Mouse (Mus musculus) urinary bladder, postnatal 36 days (tissue): ENCODE data around the gene Med28.

ENCODE experiments used
- DNase-seq, 2 experiments: peaks; one replicate each; pipeline ENCODE4 v3.0.0; 2022; ENCODE audit warnings: low spot score in 2 of 2, mixed read lengths in 1 of 2

Med28 gene

DNA sequence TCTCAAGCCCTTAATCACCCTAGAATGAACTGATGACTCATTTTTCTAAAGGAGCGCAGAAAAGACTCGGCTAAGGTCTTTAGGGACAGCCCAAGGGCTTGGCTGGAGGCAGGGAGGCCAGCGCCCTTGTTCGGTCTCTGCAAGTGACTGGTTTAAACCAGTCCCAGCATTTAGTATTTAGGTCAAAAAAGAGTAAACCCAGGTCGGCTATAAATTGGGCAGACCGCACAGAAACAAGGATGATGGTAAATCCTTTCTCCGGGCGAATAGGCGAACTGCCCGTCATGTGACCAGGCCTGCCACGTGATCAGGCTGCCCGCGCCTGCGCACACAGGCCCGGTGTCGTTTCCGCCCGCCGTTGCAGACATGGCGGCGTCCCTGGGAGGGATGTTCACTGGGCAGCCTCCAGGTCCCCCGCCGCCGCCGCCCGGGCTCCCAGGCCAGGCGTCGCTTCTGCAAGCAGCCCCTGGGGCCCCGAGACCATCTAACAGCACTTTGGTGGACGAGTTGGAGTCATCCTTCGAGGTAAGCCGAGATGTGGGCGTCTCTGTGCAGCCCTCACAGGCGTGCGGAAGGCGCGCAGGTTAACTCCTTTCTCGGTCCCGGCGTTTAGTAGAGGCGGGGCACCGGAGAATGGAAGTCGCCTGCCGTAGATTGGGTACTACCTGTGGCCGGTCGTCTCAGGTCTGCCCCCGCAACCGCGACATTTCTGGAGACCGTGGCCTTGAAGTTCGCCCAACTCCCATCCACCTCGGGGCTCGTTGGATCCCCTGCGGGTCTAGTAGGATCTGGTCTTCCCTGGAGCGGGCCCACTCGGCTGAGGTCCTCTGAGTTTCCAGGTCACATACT is at the start of gene Med28:
TSS of gene Med28 (plus strand) at position 270 of the 849 bp plus-strand sequence.
- DNase-seq: peak; percentile 94

DNA sequence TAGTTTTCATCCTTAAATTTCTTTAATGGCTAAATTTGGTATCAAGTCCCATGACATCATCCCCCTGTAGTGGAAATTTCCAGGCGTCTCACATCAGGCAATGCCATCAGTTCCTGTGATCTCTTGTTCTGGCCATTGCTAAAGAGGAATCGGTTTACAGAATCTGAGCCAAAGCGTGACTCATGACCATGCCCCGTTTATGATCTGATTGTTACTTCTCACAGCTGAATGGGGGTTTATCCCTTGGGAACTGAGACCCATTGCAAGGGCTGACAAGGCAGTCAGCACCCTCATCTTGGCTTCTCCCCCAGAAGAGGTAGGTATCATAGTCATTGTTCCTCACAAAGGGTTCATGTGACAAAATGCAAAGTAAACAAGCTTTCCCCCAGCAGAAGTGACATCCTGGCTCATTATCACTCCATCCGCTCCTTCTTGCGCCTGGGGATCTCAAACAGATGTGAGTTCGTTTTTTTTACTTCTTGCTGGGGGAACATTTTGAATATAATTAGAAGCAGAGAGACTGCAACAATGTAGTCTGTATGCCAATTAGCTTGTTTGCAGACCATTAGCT is 47.1 kb upstream of the Med28 start:
- DNase-seq: no peak

DNA sequence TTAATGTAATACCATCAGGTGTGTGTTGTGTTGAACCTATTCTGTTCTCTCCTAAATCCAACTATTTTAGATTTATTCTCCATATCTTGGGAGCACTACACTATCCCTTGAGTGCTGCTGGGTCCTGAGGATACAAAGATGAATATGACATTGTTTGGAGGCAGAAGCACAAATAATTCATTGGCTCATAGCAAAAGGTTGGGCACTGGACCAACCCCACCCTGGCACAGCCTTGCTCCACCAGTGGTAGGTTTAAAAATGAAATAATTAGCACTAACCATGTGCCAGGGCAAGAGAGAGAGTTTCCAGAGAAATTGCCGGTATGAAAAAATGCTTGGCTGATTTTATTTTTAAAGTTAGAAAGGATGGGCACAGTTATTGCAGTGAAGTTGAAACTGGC is 46.5 kb upstream of the Med28 start:
- no peak for DNase-seq

- no peak for DNase-seq
Observed at GRCm38 (mm10) chr5:45474215-45474614, 45.8 kb upstream of the Med28 start.

GRCm38 (mm10) chr5:45474758-45475157 is 45.3 kb upstream of the Med28 start:
- no peak for DNase-seq

GRCm38 (mm10) chr5:45475771-45476170 is 44.3 kb upstream of the Med28 start:
- DNase-seq: no peak

GRCm38 (mm10) chr5:45476288-45476687 is 43.7 kb upstream of the Med28 start:
- no peak for DNase-seq

DNA sequence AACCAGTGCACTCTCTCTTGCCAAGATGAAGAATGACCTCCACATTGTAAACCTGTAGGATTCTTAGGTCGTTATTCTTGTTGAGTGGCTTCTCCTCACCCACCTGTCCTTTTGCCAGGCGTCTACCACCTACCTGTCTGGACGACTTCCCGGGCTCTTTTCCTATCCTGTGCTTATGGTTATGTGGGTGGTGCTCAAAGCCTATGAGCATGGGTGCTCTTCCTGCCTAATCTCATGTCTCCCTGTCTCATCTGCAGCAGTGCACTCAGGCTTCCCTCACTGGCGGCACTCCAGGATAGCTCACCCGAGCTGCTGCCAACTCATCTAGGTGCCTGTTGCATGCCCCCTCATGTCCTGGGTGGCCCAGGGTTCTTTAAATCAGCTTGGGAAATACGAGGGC is 42.4 kb upstream of the Med28 start:
- DNase-seq: no peak

GRCm38 (mm10) chr5:45480066-45480465 is 40.0 kb upstream of the Med28 start:
- no peak for DNase-seq

- DNase-seq: no peak
Observed at GRCm38 (mm10) chr5:45481125-45481524, 38.9 kb upstream of the Med28 start.

DNA sequence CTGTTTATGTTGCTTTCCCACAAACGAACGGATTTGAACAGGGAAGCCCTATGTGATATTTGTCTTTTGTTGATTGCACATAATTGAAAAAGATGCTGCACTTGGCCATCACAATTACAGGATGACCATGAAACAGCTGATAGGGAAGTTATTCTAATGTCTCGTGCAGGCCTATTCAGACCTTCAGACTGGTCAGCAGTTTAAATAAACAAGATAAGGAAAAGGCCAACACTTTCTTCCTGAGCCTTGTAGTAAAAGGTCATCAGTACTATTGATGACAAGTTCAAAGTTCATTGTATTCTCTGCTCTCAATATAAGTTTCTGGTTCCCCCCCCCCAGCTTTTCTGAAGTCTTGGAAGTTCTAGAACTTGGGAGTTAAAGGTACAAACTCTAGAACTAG is 37.4 kb upstream of the Med28 start:
- DNase-seq: no peak

GRCm38 (mm10) chr5:45483654-45484053 is 36.4 kb upstream of the Med28 start:
- DNase-seq: no peak

DNA sequence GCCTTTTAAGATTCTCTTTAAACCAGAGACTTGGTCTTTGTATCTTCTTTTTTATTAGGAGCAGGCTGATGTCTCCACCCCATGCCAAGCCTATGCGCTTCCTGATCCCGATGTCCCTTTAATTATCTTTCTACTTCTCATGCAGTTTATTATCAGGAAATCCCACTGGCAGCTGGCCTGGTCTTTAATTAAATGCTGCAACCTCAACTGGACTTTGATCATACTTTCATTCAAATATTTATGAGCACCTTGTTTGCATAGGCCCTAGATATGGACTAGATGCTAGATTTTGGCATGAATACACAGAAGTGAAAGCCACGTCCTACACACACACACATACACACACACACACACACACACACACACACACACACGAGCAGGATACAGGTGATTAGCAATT is 28.3 kb upstream of the Med28 start:
- DNase-seq: no peak

DNA sequence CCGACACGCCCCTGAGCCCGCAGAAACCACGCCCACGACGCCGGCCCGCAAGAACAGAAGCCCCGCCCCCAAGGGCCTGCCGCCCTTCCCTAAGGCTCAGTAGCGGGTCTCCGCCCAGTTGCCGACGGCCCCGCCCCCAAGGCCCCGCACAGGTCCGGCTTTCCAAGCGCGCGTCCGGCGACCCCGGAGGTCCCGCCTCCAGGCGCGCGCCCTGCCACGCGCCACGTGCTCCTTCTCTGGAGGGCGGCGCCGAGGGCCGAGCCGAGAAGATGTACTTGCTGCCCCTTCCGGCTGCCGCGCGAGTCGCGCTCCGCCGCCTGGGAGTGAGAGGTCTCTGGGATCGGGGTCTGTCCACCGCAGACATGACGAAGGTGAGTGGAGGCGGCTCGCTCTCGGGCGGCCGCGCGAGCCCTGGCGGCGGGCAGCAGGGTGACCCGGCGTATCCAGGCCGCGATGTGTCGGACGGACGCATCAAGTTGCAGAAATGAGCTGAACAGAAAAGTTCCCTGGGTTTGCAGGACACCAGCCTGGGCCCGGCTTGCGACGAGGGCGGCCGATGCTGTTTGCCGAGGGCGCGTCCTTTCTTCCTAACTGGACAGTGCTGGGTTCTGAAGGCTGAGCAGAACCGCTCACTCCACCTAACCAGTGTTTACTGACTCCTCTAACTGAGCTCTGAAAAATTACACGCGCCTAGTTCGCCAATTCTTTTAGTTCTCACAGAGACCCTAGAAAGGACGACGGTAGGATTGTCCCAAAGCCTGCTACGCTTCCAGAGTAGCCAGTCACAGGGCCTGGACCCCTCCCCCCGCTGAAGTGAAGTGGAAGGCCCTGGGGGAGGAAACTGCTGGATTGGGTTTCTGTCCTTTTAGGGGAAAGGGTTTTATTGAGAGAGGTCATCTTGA is 26.6 kb upstream of the Med28 start, which contains the start of gene Lap3:
TSS of gene Lap3 (plus strand) at position 184 of the 902 bp plus-strand sequence.
- peak; percentile 99 to 100 for DNase-seq

- no peak for DNase-seq
Observed at GRCm38 (mm10) chr5:45494093-45494755, 25.8 kb upstream of the Med28 start.

DNA sequence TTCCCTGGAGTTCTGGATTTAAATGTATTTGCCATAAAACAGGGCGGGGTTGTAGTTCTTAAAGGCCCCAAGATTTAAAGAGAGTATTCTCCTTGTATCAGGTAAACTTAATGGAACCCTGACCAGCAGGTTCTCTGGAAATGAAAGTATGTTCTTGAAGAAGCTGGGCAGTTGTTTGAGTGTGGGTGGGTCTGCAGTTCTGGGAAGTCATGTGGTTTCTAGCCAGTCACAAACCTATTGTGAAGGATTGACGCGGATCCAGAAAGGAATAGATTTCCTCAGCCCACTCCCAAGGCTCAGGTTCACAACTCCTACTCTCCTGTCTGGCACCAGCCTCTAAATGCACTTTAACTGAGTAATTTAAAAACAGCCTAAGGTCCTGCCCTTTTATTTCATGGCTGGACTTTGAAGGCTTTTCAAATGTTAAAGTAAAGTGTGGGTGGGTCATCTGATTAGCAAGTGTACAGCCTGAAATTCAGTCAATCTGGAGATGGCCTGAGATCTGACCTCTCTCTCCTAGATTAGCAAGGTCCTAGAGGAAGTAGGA is 24.5 kb upstream of the Med28 start:
- no peak for DNase-seq

DNA sequence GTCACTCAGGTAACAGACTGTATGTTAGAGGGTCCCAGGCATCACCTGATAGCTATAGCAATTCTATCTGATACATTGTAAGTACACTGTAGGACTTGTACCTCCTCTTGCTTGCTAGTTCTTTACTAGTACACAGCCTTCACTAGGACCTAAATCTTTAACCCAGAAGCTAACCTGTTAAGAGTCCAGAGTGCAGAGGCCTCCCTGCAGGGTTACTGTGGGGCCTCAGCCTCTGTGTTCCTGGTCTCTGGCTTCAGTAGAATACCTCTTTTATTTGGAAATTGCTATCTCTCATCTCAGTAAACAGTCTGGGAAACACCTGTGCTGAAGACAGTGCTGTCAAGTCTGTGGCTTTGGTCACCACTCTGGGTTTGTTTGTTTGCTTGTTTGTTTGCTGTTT is 24.0 kb upstream of the Med28 start:
- DNase-seq: no peak

- DNase-seq: no peak
Observed at GRCm38 (mm10) chr5:45496479-45496878, 23.6 kb upstream of the Med28 start.

- DNase-seq: no peak
Observed at GRCm38 (mm10) chr5:45496930-45497550, 23.0 kb upstream of the Med28 start.

DNA sequence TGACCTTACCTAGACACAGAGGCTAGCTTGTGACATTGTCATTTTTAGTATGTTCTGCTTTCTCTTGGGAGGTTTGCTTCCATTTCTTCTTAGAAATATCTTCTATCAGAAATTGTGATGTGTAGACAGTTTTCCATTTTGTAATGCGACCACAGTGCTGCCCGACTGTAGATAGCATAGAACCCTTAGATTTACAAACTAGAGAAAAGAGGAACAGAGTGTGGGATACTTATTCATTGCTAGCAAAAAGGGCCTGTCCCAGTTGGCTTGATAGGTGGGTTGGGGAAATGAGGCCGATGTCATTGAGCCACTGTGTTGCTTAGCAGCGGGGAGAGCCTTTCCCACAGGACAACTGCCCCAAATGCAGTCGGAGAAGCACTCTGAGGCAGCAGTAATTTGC is 22.5 kb upstream of the Med28 start:
- DNase-seq: no peak

DNA sequence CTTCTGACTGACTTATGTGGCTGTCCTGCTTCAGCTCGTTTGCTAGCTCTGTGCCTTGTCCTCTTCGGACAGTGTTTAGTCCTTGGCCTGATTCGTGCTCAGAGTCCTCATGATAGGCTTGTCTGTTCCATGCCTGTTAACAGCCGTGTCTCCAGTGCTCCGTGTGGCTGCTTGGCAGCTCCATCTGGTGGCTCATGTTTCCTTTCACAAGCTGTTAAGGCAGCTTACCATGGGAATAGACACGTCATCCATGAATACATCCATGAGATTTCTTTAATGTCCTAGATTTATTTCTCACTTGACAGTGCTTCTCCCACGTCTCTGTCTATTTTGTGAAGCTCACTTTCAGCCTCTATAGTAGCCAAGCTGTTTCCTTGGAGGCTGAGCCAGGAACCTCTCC is 10.0 kb upstream of the Med28 start:
- no peak for DNase-seq
